Mouse (Mus musculus): ENCODE measurements at regions not wholly inside any gene's neighbourhood (a gene's known extent, or its start where the extent isn't known, plus 50 kb on each side); places are given as distances from the start of the nearest gene placed in this dataset.

DNA sequence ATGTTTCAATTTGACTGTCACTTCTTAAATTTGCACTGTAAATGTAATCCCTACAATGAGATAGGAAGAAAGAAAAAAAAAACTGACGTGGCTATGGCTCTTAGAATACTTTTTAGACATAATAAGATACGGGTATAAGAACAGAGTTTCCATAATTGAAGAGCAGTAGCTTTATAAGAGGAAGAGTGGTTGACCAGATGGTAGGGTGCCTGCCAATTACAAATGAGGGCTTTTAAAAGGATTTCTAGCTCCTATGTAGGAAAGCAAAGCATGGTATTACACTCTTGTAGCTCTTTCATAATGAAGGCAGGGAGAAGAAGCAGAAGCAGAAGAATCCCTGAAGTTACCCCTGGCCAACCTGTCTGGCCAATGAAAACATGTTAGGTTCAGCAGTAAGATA lies 239.7 kb upstream of the Car10 start:
- no peak for DNase-seq

GRCm38 (mm10) chr11:92889693-92890454 lies 208.0 kb upstream of the Car10 start:
- DNase-seq, result peak; percentile 6 to 39

DNA sequence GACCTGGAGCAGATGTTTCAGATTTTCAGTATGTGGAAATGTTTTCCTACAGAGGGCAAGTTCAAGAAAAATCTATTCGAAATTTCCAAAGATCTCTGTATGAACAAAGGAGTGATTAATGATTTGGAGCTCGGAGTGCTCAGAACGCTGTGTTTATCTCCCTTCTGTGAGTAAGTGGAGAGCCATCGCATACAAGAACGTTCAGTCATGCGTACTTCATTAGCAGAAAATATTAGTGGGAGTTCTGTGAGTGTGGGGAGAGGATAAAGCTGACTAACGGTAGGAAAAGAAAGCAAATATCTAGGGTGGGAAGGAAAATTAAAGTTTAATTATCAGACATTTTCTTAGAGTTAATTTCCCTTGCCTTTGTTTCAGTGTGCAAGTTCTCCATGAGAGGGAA lies 198.5 kb upstream of the Car10 start:
- no peak for DNase-seq

All from lung, adult 18-20 months (tissue).